Mouse (Mus musculus) ES-Bruce4 (cell line): ENCODE data around the gene Etv5.

Source experiments
- CTCF ChIP-seq: IDR thresholded peaks from one replicate; pipeline ENCODE4 v1.8.1; 2011; ENCODE audit warnings: low read depth, low read length
- EP300 ChIP-seq: IDR thresholded peaks from 2 replicates; pipeline ENCODE4 v1.6.1; 2011; ENCODE audit warnings: low read depth, low read length; ENCODE audit not compliant: insufficient read depth
- POLR2A ChIP-seq: IDR thresholded peaks from one replicate; pipeline ENCODE4 v1.8.1; 2011; ENCODE audit warnings: low read length; ENCODE audit not compliant: insufficient read depth

GRCm38 (mm10) chr16:22416140-22416848 is 23.2 kb downstream of the Etv5 start:
- no peak for TF ChIP-seq CTCF
- TF ChIP-seq POLR2A: no peak
- TF ChIP-seq EP300: 0 out of 2 replicates have a peak, but pooled peaks have one; percentile 37
